ENCODE assay signal across 17 mouse cellular contexts in genomic region chr7:133162131-133162530, GRCm38 (mm10). TPM values are rescaled to one million over a fixed set of nuclear protein-coding genes. Genes with fewer than 3 reads are reported as not detected.
DNase-seq lines count a peak whose midpoint lies in the region; ATAC-seq and TF ChIP-seq lines count a peak whose summit lies in the region.
"Had no signal": no experiment of that assay in that cellular context is flagged by ENCODE, and none has a peak within 500 bp of the region (broad histone marks: within the 10 kb centered on the region; RNA-seq: fewer than 3 reads in every experiment).

No protein-coding gene starts in this region.

- no peaks in the 10 kb centered on the region for H3K79me2 ChIP-seq in C2C12 (ENCODE audit: control insufficient read depth, insufficient read depth)

- no peak overlapping the region for H3ac ChIP-seq in C2C12 (ENCODE audit: control insufficient read depth, insufficient read length, low read depth)

- no peak overlapping the region for H3K9ac ChIP-seq in intestine, postnatal 0 days (ENCODE audit: low read depth, low read length)
- H3K9ac ChIP-seq: forebrain, postnatal 0 days; hindbrain, embryonic 13.5 days had no signal

- peak overlapping the region; percentile 60; the same call in 1 of the 2 replicates for H3K27ac ChIP-seq in intestine, postnatal 0 days (ENCODE audit: low read depth, low read length)
- H3K27ac ChIP-seq: hindbrain, embryonic 13.5 days had no signal

- H3K36me3 ChIP-seq in C2C12 (ENCODE audit: control insufficient read depth, insufficient read depth), result no peaks in the 10 kb centered on the region
- no peaks in the 10 kb centered on the region for H3K36me3 ChIP-seq in intestine, postnatal 0 days (ENCODE audit: control insufficient read depth, insufficient read depth)
- H3K36me3 ChIP-seq: hindbrain, embryonic 13.5 days had no signal

- H3K27me3 ChIP-seq in C2C12 (ENCODE audit: control insufficient read depth, insufficient read depth, insufficient read length), result no peaks in the 10 kb centered on the region
- no peaks in the 10 kb centered on the region for H3K27me3 ChIP-seq in intestine, postnatal 0 days (replicated peaks; ENCODE audit: control insufficient read depth, insufficient read depth, low read length)
- H3K27me3 ChIP-seq: hindbrain, embryonic 13.5 days had no signal

- no peak overlapping the region for H3K4me2 ChIP-seq in intestine, postnatal 0 days (replicated peaks; ENCODE audit: low read depth)
- H3K4me2 ChIP-seq: hindbrain, embryonic 13.5 days had no signal

- no peak overlapping the region for H3K4me3 ChIP-seq in C2C12 (ENCODE audit: insufficient read depth, poor library complexity, severe bottlenecking)
- H3K4me3 ChIP-seq in intestine, postnatal 0 days (ENCODE audit: low read depth, low read length), result no peak overlapping the region
- H3K4me3 ChIP-seq: hindbrain, embryonic 13.5 days had no signal

- peaks cover 22% of the 10 kb centered on the region for H3K4me1 ChIP-seq in intestine, postnatal 0 days (replicated peaks; ENCODE audit: control insufficient read depth, insufficient read depth, low read length)

- no peaks in the 10 kb centered on the region for H3K9me3 ChIP-seq in intestine, postnatal 0 days (ENCODE audit: control insufficient read depth)
- H3K9me3 ChIP-seq: hindbrain, embryonic 13.5 days had no signal

- WGBS in intestine, postnatal 0 days, result 53% methylated on average over 2 of the region's 2 CpGs

- no peak for TF ChIP-seq CTCF in C2C12 (IDR thresholded peaks at IDR 0.05; ENCODE audit: control insufficient read depth, insufficient read depth, insufficient read length)
- TF ChIP-seq CTCF in intestine, postnatal 0 days (IDR thresholded peaks at IDR 0.05; ENCODE audit: low read depth), result no peak

- DNase-seq in kidney, postnatal 10 days, result peak; percentile 56
- DNase-seq in kidney, postnatal 36 days, result no peak
- peak; percentile 51 for DNase-seq in 3134 (ENCODE audit: extremely low read depth, insufficient read length, low spot score)
- DNase-seq in testis, postnatal 14 days (ENCODE audit: low spot score), result no peak
- DNase-seq: cerebellum, postnatal 10 days; forebrain, postnatal 0 days; heart, postnatal 10 days; liver; lung, postnatal 36 days; midbrain, embryonic 14.5 days; right cerebral cortex, postnatal 14 days had no signal

- no peak for ATAC-seq in intestine, postnatal 0 days
- ATAC-seq in monocyte, adult 5-6 weeks (replicated peaks; ENCODE audit: insufficient number of reproducible peaks, low FRiP score, low TSS enrichment, poor library complexity, severe bottlenecking), result no peak
- no peak for ATAC-seq in inflammation-experienced regulatory T-cells, adult 6 months
- ATAC-seq: forebrain, postnatal 0 days had no signal

- H3K79me3 ChIP-seq in C2C12 (ENCODE audit: low read depth), result no peaks in the 10 kb centered on the region

TF ChIP-seq in C2C12, 6 proteins besides CTCF, POLR2A, EP300 and RAD21:
- TF ChIP-seq CEBPB (IDR thresholded peaks at IDR 0.05; ENCODE audit: low read depth), result peak; percentile 87
- no peak for TF ChIP-seq MYOG (IDR thresholded peaks at IDR 0.05; ENCODE audit: control insufficient read depth, extremely low read depth, insufficient read length)

RNA-seq across cellular contexts. Expression of gene Ctbp2, which starts 38.0 kb away (rescaled TPM):
- 43.2 TPM for polyA plus RNA-seq in C2C12 (2012; fragmentation: generic; extraction: Trizol)
- 42.2 and 42.6 TPM in 2 replicates for polyA plus RNA-seq in intestine, postnatal 0 days (2015; fragmentation: Nextera tagmentation; extraction: Ambion mirVana)
- total RNA-seq in monocyte, adult 5-6 weeks (2017), result 34.8 to 40.1 TPM (median 35.2 TPM) in 3 replicates
- 1 to 10 TPM; 3.1 to 9.1 (median 4.6) TPM for polyA plus RNA-seq in inflammation-experienced regulatory T-cells, adult 6 months (2017; shearing (Covaris generic))

RNA-seq across cellular contexts. Expression of gene Fgfr2, which starts 39.0 kb away (rescaled TPM):
- polyA plus RNA-seq in C2C12 (2012; fragmentation: generic; extraction: Trizol), result 1.7 TPM
- polyA plus RNA-seq in intestine, postnatal 0 days (2015; fragmentation: Nextera tagmentation; extraction: Ambion mirVana), result 29.5 and 29.8 TPM in 2 replicates
- not detected in 3 replicates for total RNA-seq in monocyte, adult 5-6 weeks (2017)
- polyA plus RNA-seq in inflammation-experienced regulatory T-cells, adult 6 months (2017; shearing (Covaris generic)), result under 1 TPM in 1 of 3 experiments, not detected in 2; 0.27 TPM
- total RNA-seq: CH12.LX had no signal

Comparison
In these comparisons a context has a peak if more than half of its experiments do, and no peak if none do; other contexts are left out.
1. DNase-seq: peak in kidney, postnatal 10 days (single experiment) and 3134 (single experiment); none in kidney, postnatal 36 days (0 of 2) and testis, postnatal 14 days (single experiment).
2. RNA of gene Fgfr2, which starts 39.0 kb away (polyA plus RNA-seq): 29.5 to 29.8 TPM in intestine, postnatal 0 days; 1.7 TPM in C2C12 (single experiment) and 0.27 TPM in inflammation-experienced regulatory T-cells, adult 6 months; every median in the first group is over 10 times any median in the second.